Mouse (Mus musculus): ENCODE data around the gene Osbpl7. TPM values are rescaled to one million over a fixed set of nuclear protein-coding genes. Genes with fewer than 3 reads are reported as not detected.
A peak's percentile ranks its signal among the peaks of the same experiment; 100 is the strongest.

The Osbpl7 gene
- polyA plus RNA-seq, 1 experiment from 2014 or later: 11.1 TPM

GRCm38 (mm10) chr11:97069770-97070169 is 19.3 kb downstream of the Osbpl7 start:
- H3K4me1 ChIP-seq: no peaks in the 10 kb centered on the region
- WGBS: 88% methylated on average over 2 of the region's 2 CpGs
- no peaks in the 10 kb centered on the region for H3K27me3 ChIP-seq (replicated peaks)

GRCm38 (mm10) chr11:97071129-97071528 is 20.7 kb downstream of the Osbpl7 start:
- no peak for ATAC-seq (ENCODE audit: low FRiP score, low read depth)
- H3K27ac ChIP-seq: no peak overlapping the region
- H3K9ac ChIP-seq: no peak overlapping the region
- H3K9me3 ChIP-seq: no peaks in the 10 kb centered on the region
- H3K4me1 ChIP-seq: no peaks in the 10 kb centered on the region
- WGBS: 84% methylated on average over 1 of the region's 1 CpGs
- H3K4me2 ChIP-seq (replicated peaks): no peak overlapping the region
- no peaks in the 10 kb centered on the region for H3K27me3 ChIP-seq (replicated peaks)
- no peak overlapping the region for H3K4me3 ChIP-seq
- H3K36me3 ChIP-seq: peaks cover 21% of the 10 kb centered on the region

More at GRCm38 (mm10) chr11:97069770-97070169, 19.3 kb downstream of the Osbpl7 start:
- no peak for ATAC-seq (ENCODE audit: low FRiP score, low read depth)
- Histone ChIP-seq H3K27ac (no peak overlapping the region), H3K4me2 (replicated peaks) (no peak overlapping the region), H3K36me3 (peaks cover 24% of the 10 kb centered on the region), H3K9ac (no peak overlapping the region), H3K4me3 (no peak overlapping the region), H3K9me3 (no peaks in the 10 kb centered on the region)

GRCm38 (mm10) chr11:97072533-97072932 is 22.1 kb downstream of the Osbpl7 start:
- peaks cover 14% of the 10 kb centered on the region for H3K36me3 ChIP-seq
- no peaks in the 10 kb centered on the region for H3K4me1 ChIP-seq
- no peak overlapping the region for H3K9ac ChIP-seq
- 36% methylated on average over 3 of the region's 3 CpGs for WGBS
- H3K27ac ChIP-seq: no peak overlapping the region
- no peaks in the 10 kb centered on the region for H3K27me3 ChIP-seq (replicated peaks)
- H3K4me2 ChIP-seq (replicated peaks): no peak overlapping the region
- ATAC-seq (ENCODE audit: low FRiP score, low read depth): no peak
- H3K9me3 ChIP-seq: no peaks in the 10 kb centered on the region
- no peak overlapping the region for H3K4me3 ChIP-seq

GRCm38 (mm10) chr11:97074235-97074634 is 23.8 kb downstream of the Osbpl7 start:
- Histone ChIP-seq H3K4me2 (replicated peaks) (no peak overlapping the region), H3K4me3 (no peak overlapping the region), H3K27ac (no peak overlapping the region), H3K9ac (no peak overlapping the region), H3K36me3 (no peaks in the 10 kb centered on the region), H3K27me3 (replicated peaks) (no peaks in the 10 kb centered on the region), H3K9me3 (no peaks in the 10 kb centered on the region), H3K4me1 (no peaks in the 10 kb centered on the region)
- ATAC-seq (ENCODE audit: low FRiP score, low read depth): no peak
- 80% methylated on average over 8 of the region's 8 CpGs for WGBS

- Histone ChIP-seq H3K36me3 (no peaks in the 10 kb centered on the region), H3K4me1 (peaks cover 4% of the 10 kb centered on the region; the same call in 1 of the 2 replicates), H3K27ac (no peak overlapping the region), H3K9me3 (no peaks in the 10 kb centered on the region), H3K9ac (no peak overlapping the region), H3K4me2 (replicated peaks) (no peak overlapping the region), H3K27me3 (replicated peaks) (no peaks in the 10 kb centered on the region), H3K4me3 (no peak overlapping the region)
- ATAC-seq (ENCODE audit: low FRiP score, low read depth): no peak
- 64% methylated on average over 4 of the region's 4 CpGs for WGBS
Measured at GRCm38 (mm10) chr11:97078751-97079150, 28.3 kb downstream of the Osbpl7 start.

GRCm38 (mm10) chr11:97080291-97080690 is 29.9 kb downstream of the Osbpl7 start:
- 57% methylated on average over 9 of the region's 9 CpGs for WGBS
- Histone ChIP-seq H3K4me2 (replicated peaks) (no peak overlapping the region), H3K9me3 (no peaks in the 10 kb centered on the region), H3K4me1 (peaks cover 7% of the 10 kb centered on the region; the same call in 1 of the 2 replicates), H3K27ac (no peak overlapping the region), H3K27me3 (replicated peaks) (no peaks in the 10 kb centered on the region), H3K9ac (no peak overlapping the region), H3K4me3 (no peak overlapping the region), H3K36me3 (no peaks in the 10 kb centered on the region)
- ATAC-seq (ENCODE audit: low FRiP score, low read depth): no peak

- Histone ChIP-seq H3K9me3 (no peaks in the 10 kb centered on the region), H3K36me3 (no peaks in the 10 kb centered on the region), H3K27ac (no peak overlapping the region), H3K27me3 (replicated peaks) (no peaks in the 10 kb centered on the region), H3K4me3 (no peak overlapping the region), H3K4me1 (peaks cover 7% of the 10 kb centered on the region; the same call in 1 of the 2 replicates), H3K9ac (no peak overlapping the region), H3K4me2 (replicated peaks) (no peak overlapping the region)
- no peak for ATAC-seq (ENCODE audit: low FRiP score, low read depth)
- WGBS: 53% methylated on average over 11 of the region's 11 CpGs
Measured at GRCm38 (mm10) chr11:97082977-97083376, 32.5 kb downstream of the Osbpl7 start.

- Histone ChIP-seq H3K4me3 (no peak overlapping the region), H3K27me3 (replicated peaks) (no peaks in the 10 kb centered on the region), H3K9me3 (no peaks in the 10 kb centered on the region), H3K4me1 (peaks cover 7% of the 10 kb centered on the region; the same call in 1 of the 2 replicates), H3K36me3 (no peaks in the 10 kb centered on the region), H3K27ac (no peak overlapping the region), H3K9ac (no peak overlapping the region), H3K4me2 (replicated peaks) (no peak overlapping the region; the same call in 1 of the 2 replicates)
- ATAC-seq (ENCODE audit: low FRiP score, low read depth): no peak
- 43% methylated on average over 22 of the region's 22 CpGs for WGBS
Measured at GRCm38 (mm10) chr11:97083401-97084140, 33.1 kb downstream of the Osbpl7 start.

GRCm38 (mm10) chr11:97084821-97085505 is 34.5 kb downstream of the Osbpl7 start:
- Histone ChIP-seq H3K4me2 (replicated peaks) (no peak overlapping the region), H3K27ac (no peak overlapping the region), H3K4me3 (no peak overlapping the region), H3K4me1 (peaks cover 7% of the 10 kb centered on the region; the same call in 1 of the 2 replicates), H3K36me3 (no peaks in the 10 kb centered on the region), H3K27me3 (replicated peaks) (no peaks in the 10 kb centered on the region), H3K9ac (no peak overlapping the region), H3K9me3 (no peaks in the 10 kb centered on the region)
- ATAC-seq (ENCODE audit: low FRiP score, low read depth): no peak
- whole genome bisulfite sequencing: 89% methylated on average over 15 of the region's 15 CpGs

- no peak for ATAC-seq (ENCODE audit: low FRiP score, low read depth)
- 81% methylated on average over 6 of the region's 6 CpGs for WGBS
Measured at GRCm38 (mm10) chr11:97086365-97086764, 35.9 kb downstream of the Osbpl7 start.

GRCm38 (mm10) chr11:97094600-97094999 is 44.2 kb downstream of the Osbpl7 start:
- H3K4me2 ChIP-seq (replicated peaks): no peak overlapping the region
- no peaks in the 10 kb centered on the region; the same call in 1 of the 2 replicates for H3K4me1 ChIP-seq
- no peaks in the 10 kb centered on the region for H3K9me3 ChIP-seq
- H3K27me3 ChIP-seq (replicated peaks): peaks cover 21% of the 10 kb centered on the region
- H3K9ac ChIP-seq: no peak overlapping the region
- H3K36me3 ChIP-seq: no peaks in the 10 kb centered on the region
- ATAC-seq (ENCODE audit: low FRiP score, low read depth): no peak
- 57% methylated on average over 2 of the region's 2 CpGs for WGBS
- no peak overlapping the region for H3K27ac ChIP-seq
- H3K4me3 ChIP-seq: no peak overlapping the region

More at GRCm38 (mm10) chr11:97086365-97086764, 35.9 kb downstream of the Osbpl7 start:
- Histone ChIP-seq H3K4me3 (no peak overlapping the region), H3K36me3 (no peaks in the 10 kb centered on the region), H3K9ac (no peak overlapping the region), H3K4me2 (replicated peaks) (no peak overlapping the region), H3K27me3 (replicated peaks) (no peaks in the 10 kb centered on the region), H3K27ac (no peak overlapping the region), H3K9me3 (no peaks in the 10 kb centered on the region), H3K4me1 (peaks cover 7% of the 10 kb centered on the region; the same call in 1 of the 2 replicates)

GRCm38 (mm10) chr11:97098791-97099190 is 48.4 kb downstream of the Osbpl7 start:
- no peak for ATAC-seq (ENCODE audit: low FRiP score, low read depth)
- Histone ChIP-seq H3K9me3 (no peaks in the 10 kb centered on the region), H3K4me1 (no peaks in the 10 kb centered on the region; the same call in 1 of the 2 replicates), H3K27ac (no peak overlapping the region), H3K4me3 (0 out of 2 replicates have a peak overlapping the region, but pooled peaks have one; percentile 12), H3K36me3 (no peaks in the 10 kb centered on the region), H3K9ac (no peak overlapping the region), H3K4me2 (replicated peaks) (no peak overlapping the region), H3K27me3 (replicated peaks) (peaks cover 24% of the 10 kb centered on the region)
- 28% methylated on average over 18 of the region's 18 CpGs for WGBS

Measured in neural tube, embryonic 12.5 days (tissue).